Mouse (Mus musculus): ENCODE measurements around the gene Slc25a16. TPM values are rescaled to one million over a fixed set of nuclear protein-coding genes. Genes with fewer than 3 reads are reported as not detected.

Gene Slc25a16
- polyA plus RNA-seq, 1 experiment = 8.5 TPM

DNA sequence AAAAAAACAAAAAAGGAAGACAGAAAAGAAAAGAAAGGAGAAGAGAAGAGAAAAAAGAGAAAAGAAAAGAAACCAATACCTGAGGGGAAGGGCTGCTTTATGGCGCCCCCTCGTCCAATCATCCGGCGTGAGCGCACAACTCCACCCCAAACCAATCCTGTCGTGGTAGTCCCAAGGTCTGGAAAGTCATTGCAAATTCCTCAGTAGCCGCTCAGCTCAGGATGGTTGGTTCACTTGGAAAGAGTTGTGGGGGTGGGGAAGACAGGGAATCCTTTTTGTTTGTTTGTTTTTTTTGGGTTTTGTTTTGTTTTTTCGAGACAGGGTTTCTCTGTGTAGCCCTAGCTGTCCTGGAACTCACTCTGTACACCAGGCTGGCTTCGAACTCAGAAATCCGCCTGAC is 35.0 kb upstream of the Slc25a16 start:
- Histone ChIP-seq H3K27ac (ENCODE audit: insufficient read depth, low read length) (no peak overlapping the region), H3K36me3 (ENCODE audit: control insufficient read depth, insufficient read depth, low read length) (no peaks in the 10 kb centered on the region), H3K4me1 (ENCODE audit: control insufficient read depth, insufficient read depth, insufficient read length) (peaks cover 5% of the 10 kb centered on the region; the same call in 1 of the 2 replicates), H3K27me3 (ENCODE audit: control insufficient read depth, insufficient read depth, low read length) (peaks cover 11% of the 10 kb centered on the region), H3K4me3 (ENCODE audit: extremely low read depth, insufficient read depth, insufficient read length) (no peak overlapping the region)
- WGBS = 51% methylated on average over 10 of the region's 10 CpGs
- no peak for TF ChIP-seq POLR2A (IDR thresholded peaks at IDR 0.05; ENCODE audit: low read depth, low read length)
- no peak for TF ChIP-seq CTCF (IDR thresholded peaks at IDR 0.05; ENCODE audit: extremely low read depth, insufficient read depth, insufficient read length, insufficient replicate concordance)
- no peak for DNase-seq (ENCODE audit: low read depth in 1 of 2, low spot score in 2 of 2)

DNA sequence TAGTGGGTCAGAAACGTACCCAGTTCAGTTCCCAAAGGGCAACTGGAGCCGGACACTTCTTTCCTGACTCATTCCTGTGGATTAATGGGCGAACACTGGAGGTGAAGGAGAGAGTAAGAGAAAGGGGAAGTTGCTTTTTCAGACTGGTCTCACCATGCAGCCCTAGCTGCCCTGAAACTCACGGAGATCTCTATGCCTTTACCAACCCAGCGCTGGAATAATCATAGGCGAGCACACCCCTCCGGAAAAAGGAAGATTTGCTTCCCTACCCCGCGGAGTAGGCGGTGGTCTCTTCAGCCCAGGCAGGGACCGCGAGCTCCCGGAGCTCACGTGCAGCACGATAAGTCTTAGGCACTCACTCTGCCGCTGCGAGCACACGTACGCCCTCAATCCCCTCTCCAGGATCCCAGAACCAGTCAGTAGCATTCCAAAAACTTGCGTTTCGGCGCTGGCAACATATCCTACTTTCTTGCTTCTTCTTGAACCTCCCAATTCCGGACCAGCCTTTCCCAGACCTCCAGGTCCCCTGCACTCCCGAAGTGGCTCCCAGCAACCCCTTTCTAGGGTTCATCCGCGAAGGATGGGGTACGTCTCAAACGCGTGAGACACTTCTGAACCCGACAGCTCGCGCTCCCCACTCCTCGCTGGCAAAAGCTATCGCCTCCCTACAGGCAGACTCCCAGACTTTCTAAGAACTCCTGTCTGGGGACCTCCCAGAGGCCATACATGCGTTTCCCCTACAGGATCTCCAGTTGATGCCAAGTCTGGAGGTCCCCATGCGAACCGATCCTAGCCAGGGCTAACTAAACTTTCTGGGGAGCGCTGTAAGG is 34.2 kb upstream of the Slc25a16 start:
- TF ChIP-seq POLR2A (IDR thresholded peaks at IDR 0.05; ENCODE audit: low read depth, low read length) (no peak), CTCF (IDR thresholded peaks at IDR 0.05; ENCODE audit: extremely low read depth, insufficient read depth, insufficient read length, insufficient replicate concordance) (no peak)
- Histone ChIP-seq H3K36me3 (ENCODE audit: control insufficient read depth, insufficient read depth, low read length) (no peaks in the 10 kb centered on the region), H3K4me3 (ENCODE audit: extremely low read depth, insufficient read depth, insufficient read length) (peak overlapping the region; percentile 50), H3K27me3 (ENCODE audit: control insufficient read depth, insufficient read depth, low read length) (peaks cover 11% of the 10 kb centered on the region), H3K4me1 (ENCODE audit: control insufficient read depth, insufficient read depth, insufficient read length) (peaks cover 5% of the 10 kb centered on the region; the same call in 1 of the 2 replicates), H3K27ac (ENCODE audit: insufficient read depth, low read length) (no peak overlapping the region)
- DNase-seq (ENCODE audit: low read depth in 1 of 2, low spot score in 2 of 2) = no peak
- under 1% methylated on average over 38 of the region's 38 CpGs for WGBS

DNA sequence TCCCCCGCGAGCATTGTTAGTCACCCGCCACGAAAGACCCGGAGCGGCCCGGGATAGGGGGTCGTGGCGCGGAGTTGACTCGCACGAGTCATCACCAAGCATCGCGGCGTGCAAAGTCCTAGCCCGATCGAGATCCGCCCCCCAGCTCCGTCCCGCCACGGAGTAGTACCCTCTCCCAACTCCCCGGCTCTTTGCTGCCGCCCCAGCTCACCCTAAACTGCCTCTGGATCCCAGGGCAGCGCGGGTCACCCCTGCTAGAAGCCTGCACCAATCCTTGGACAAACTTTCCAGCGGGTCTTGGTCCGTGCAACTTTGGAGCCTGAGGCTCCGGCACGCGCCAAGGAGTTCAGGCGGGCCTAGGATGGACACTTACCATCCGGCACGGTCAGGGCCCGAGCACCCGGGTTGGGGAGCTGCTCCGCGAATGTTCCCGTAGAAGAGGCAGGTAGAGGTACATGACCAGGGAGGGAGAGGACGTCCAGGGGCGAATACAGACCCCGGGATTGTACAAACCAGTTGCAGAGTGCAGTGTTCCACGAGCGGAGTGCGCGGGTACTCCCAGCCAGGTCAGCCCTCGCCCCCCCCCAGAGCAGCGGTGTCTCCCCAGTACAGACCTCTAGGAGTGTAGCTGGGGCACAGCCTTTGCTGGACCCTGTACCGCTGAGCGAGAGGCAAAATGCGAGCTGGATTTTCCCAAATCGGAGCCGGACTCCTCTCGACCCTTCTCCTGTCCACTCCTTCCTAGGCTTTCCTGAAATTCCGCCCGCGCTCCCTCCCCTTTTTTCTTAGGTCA is 33.4 kb upstream of the Slc25a16 start:
- H3K27me3 ChIP-seq (ENCODE audit: control insufficient read depth, insufficient read depth, low read length) = peaks cover 11% of the 10 kb centered on the region
- H3K27ac ChIP-seq (ENCODE audit: insufficient read depth, low read length) = no peak overlapping the region
- no peaks in the 10 kb centered on the region for H3K36me3 ChIP-seq (ENCODE audit: control insufficient read depth, insufficient read depth, low read length)
- DNase-seq (ENCODE audit: low read depth in 1 of 2, low spot score in 2 of 2) = peak in 1 of 2 experiments; percentile 9
- peaks cover 5% of the 10 kb centered on the region; the same call in 1 of the 2 replicates for H3K4me1 ChIP-seq (ENCODE audit: control insufficient read depth, insufficient read depth, insufficient read length)
- WGBS = 2% methylated on average over 55 of the region's 56 CpGs
- H3K4me3 ChIP-seq (ENCODE audit: extremely low read depth, insufficient read depth, insufficient read length) = peak overlapping the region; percentile 50
- TF ChIP-seq CTCF (IDR thresholded peaks at IDR 0.05; ENCODE audit: extremely low read depth, insufficient read depth, insufficient read length, insufficient replicate concordance) = no peak
- TF ChIP-seq POLR2A (IDR thresholded peaks at IDR 0.05; ENCODE audit: low read depth, low read length) = no peak

DNA sequence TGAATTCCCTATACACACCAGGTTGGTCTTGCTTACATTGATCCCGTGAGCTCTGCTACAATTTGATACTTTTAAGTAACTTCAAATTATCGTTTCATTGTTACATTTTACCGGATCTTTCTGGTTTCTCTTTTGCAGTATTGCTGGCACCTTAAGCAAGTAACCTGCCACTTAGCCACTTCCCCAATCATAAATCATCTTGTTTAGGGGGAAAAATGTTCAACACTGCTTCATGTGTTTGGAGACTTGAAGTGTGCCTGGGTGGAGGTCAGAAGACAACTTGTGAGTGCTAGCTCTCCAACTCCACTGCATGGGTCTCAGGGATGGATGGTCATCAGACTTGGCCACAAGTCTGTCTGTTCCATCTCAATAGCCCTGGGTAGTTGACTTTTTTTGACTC is 29.4 kb upstream of the Slc25a16 start:
- peaks cover 5% of the 10 kb centered on the region; the same call in 1 of the 2 replicates for H3K4me1 ChIP-seq (ENCODE audit: control insufficient read depth, insufficient read depth, insufficient read length)
- TF ChIP-seq CTCF (IDR thresholded peaks at IDR 0.05; ENCODE audit: extremely low read depth, insufficient read depth, insufficient read length, insufficient replicate concordance) (no peak), POLR2A (IDR thresholded peaks at IDR 0.05; ENCODE audit: low read depth, low read length) (no peak)
- no peak overlapping the region for H3K27ac ChIP-seq (ENCODE audit: insufficient read depth, low read length)
- no peak for DNase-seq (ENCODE audit: low read depth in 1 of 2, low spot score in 2 of 2)
- H3K36me3 ChIP-seq (ENCODE audit: control insufficient read depth, insufficient read depth, low read length) = no peaks in the 10 kb centered on the region
- peaks cover 11% of the 10 kb centered on the region for H3K27me3 ChIP-seq (ENCODE audit: control insufficient read depth, insufficient read depth, low read length)
- H3K4me3 ChIP-seq (ENCODE audit: extremely low read depth, insufficient read depth, insufficient read length) = no peak overlapping the region; the same call in 1 of the 2 replicates
- whole genome bisulfite sequencing = 27% methylated on average over 3 of the region's 3 CpGs

DNA sequence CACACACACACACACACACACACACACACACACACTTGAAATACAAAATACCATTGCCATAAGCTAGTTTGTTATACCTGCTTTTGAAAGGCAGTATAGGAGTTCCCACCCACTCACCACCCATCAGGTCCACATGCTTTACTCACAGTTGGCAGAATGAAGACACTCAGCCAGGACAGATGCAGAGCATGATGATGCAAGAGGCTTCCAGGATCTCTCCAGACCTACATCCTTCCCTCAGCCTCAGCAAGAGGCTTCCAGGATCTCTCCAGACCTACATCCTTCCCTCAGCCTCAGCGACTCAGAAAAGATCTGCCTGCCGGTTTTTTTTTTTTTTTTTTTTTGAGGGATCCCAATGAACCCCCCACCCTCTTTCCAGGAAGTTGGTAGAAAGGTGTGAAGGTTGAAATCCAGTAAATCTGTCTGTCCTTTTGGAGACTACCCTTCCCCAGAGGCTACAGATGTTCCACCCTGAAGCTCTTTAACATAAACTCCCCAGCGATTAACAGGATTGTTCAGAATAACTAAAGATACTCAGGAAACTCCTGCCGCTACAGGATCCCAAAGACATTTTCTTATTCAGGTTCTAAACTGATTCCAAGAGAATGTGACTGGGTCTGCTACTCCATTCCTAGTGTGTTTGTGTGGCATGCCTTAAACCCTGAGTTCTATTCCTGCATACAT is 27.7 kb upstream of the Slc25a16 start:
- Histone ChIP-seq H3K27me3 (ENCODE audit: control insufficient read depth, insufficient read depth, low read length) (no peaks in the 10 kb centered on the region; the same call in 1 of the 2 replicates), H3K4me1 (ENCODE audit: control insufficient read depth, insufficient read depth, insufficient read length) (no peaks in the 10 kb centered on the region), H3K36me3 (ENCODE audit: control insufficient read depth, insufficient read depth, low read length) (no peaks in the 10 kb centered on the region), H3K27ac (ENCODE audit: insufficient read depth, low read length) (no peak overlapping the region), H3K4me3 (ENCODE audit: extremely low read depth, insufficient read depth, insufficient read length) (no peak overlapping the region)
- TF ChIP-seq CTCF (IDR thresholded peaks at IDR 0.05; ENCODE audit: extremely low read depth, insufficient read depth, insufficient read length, insufficient replicate concordance) (no peak), POLR2A (IDR thresholded peaks at IDR 0.05; ENCODE audit: low read depth, low read length) (no peak)
- no peak for DNase-seq (ENCODE audit: low read depth in 1 of 2, low spot score in 2 of 2)
- 78% methylated on average over 4 of the region's 4 CpGs for WGBS

DNA sequence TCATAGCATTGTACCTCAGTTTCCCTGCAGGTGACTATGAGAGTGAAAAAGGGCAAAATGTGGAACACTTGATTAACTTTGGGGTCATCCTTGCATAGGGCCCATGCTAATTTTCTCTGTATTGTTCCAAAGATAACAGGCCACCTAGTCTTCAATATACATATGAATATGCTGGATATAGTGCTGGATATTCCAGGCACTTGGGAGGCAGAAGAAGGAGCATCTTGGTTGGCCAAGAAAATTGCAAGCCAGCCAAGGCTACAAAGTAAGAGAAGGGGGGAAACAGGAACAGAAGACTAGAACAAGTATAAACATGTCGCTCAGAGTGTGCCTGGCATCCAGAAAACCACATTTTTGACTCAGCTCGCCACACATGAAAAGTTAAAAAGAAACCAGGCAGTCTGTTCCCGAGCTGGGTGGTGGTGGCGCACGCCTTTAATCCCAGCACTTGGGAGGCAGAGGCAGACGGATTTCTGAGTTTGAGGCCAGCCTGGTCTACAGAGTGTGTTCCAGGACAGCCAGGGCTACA is 27.0 kb upstream of the Slc25a16 start:
- no peaks in the 10 kb centered on the region; the same call in 1 of the 2 replicates for H3K27me3 ChIP-seq (ENCODE audit: control insufficient read depth, insufficient read depth, low read length)
- no peaks in the 10 kb centered on the region for H3K36me3 ChIP-seq (ENCODE audit: control insufficient read depth, insufficient read depth, low read length)
- H3K27ac ChIP-seq (ENCODE audit: insufficient read depth, low read length) = no peak overlapping the region
- no peaks in the 10 kb centered on the region for H3K4me1 ChIP-seq (ENCODE audit: control insufficient read depth, insufficient read depth, insufficient read length)
- H3K4me3 ChIP-seq (ENCODE audit: extremely low read depth, insufficient read depth, insufficient read length) = no peak overlapping the region
- DNase-seq (ENCODE audit: low read depth in 1 of 2, low spot score in 2 of 2) = no peak
- TF ChIP-seq CTCF (IDR thresholded peaks at IDR 0.05; ENCODE audit: extremely low read depth, insufficient read depth, insufficient read length, insufficient replicate concordance) (no peak), POLR2A (IDR thresholded peaks at IDR 0.05; ENCODE audit: low read depth, low read length) (no peak)
- WGBS = 25% methylated on average over 6 of the region's 6 CpGs
